Mouse (Mus musculus) CH12.LX (cell line): ENCODE data around the gene Zmynd8. TPM values are rescaled to one million over a fixed set of nuclear protein-coding genes. Genes with fewer than 3 reads are reported as not detected.

Experiments used
- DNase-seq: peaks from one replicate; pipeline ENCODE4 v3.0.0-alpha.2; 2013; ENCODE audit errors: extremely low read depth
- H3K27ac ChIP-seq: 2 replicates; pipeline ENCODE4 v1.5.1; 2012; ENCODE audit warnings: low read depth, mild to moderate bottlenecking, control low read depth, moderate library complexity; ENCODE audit not compliant: insufficient read depth
- H3K27me3 ChIP-seq: replicated peaks from 2 replicates; pipeline ENCODE3; 2012; ENCODE audit warnings: inconsistent platforms
- H3K36me3 ChIP-seq, 2 experiments: replicated peaks in 1 of 2; 2 replicates each; pipeline versions ENCODE3 to v1.6.1; 2012; ENCODE audit warnings: inconsistent platforms in 1 of 2, low read length in 1 of 2, mild to moderate bottlenecking in 1 of 2, mixed read lengths in 1 of 2, moderate library complexity in 1 of 2; ENCODE audit not compliant: control insufficient read depth in 1 of 2, insufficient read depth in 1 of 2
- H3K4me1 ChIP-seq, 2 experiments: 2 replicates each; pipeline ENCODE4 v1.6.1; 2012; ENCODE audit warnings: inconsistent platforms in 1 of 2, moderate library complexity in 1 of 2; ENCODE audit not compliant: insufficient read depth in 2 of 2, control insufficient read depth in 1 of 2
- H3K4me2 ChIP-seq: 2 replicates; pipeline ENCODE4 v1.6.1; 2012; ENCODE audit warnings: low read depth, mild to moderate bottlenecking, control low read depth; ENCODE audit not compliant: poor library complexity, insufficient read depth, severe bottlenecking
- H3K4me3 ChIP-seq, 3 experiments: fragments of 150-350 bp in 1 of 3; sonication (generic) in 1 of 3; replicated peaks in 1 of 3; 2 replicates each; pipeline versions ENCODE3 to v1.5.1; 2011 to 2012; ENCODE audit warnings: low read depth in 2 of 3, low read length in 2 of 3, mild to moderate bottlenecking in 2 of 3, moderate library complexity in 2 of 3, control low read depth in 1 of 3, improper control_type of control experiment in 1 of 3, inconsistent platforms in 1 of 3, mixed read lengths in 1 of 3; ENCODE audit not compliant: poor library complexity in 1 of 3
- H3K79me2 ChIP-seq: replicated peaks from 2 replicates; pipeline ENCODE4 v1.6.1; 2012; ENCODE audit warnings: mild to moderate bottlenecking, moderate library complexity; ENCODE audit not compliant: control insufficient read depth, poor library complexity, insufficient read depth, severe bottlenecking; ENCODE audit errors: extremely low read depth
- H3K9ac ChIP-seq: 2 replicates; pipeline ENCODE4 v1.6.1; 2012; ENCODE audit warnings: low read depth, mild to moderate bottlenecking, control low read depth, moderate library complexity; ENCODE audit not compliant: insufficient read depth
- H3K9me3 ChIP-seq: replicated peaks from 2 replicates; pipeline ENCODE3; 2012; ENCODE audit warnings: low read length, inconsistent platforms, mixed read lengths
- CHD1 ChIP-seq: IDR thresholded peaks from 2 replicates; pipeline ENCODE4 v1.6.1; 2012; ENCODE audit warnings: low read depth, low read length, improper control_type of control experiment, inconsistent platforms
- CHD2 ChIP-seq: IDR thresholded peaks from 2 replicates; pipeline ENCODE4 v1.6.1; 2011; ENCODE audit warnings: low read length, improper control_type of control experiment
- EP300 ChIP-seq: IDR thresholded peaks from 2 replicates; pipeline ENCODE4 v1.6.1; 2011; ENCODE audit warnings: low read length, improper control_type of control experiment
- GABPA ChIP-seq: IDR thresholded peaks from 2 replicates; pipeline ENCODE4 v1.6.1; 2012; ENCODE audit warnings: low read depth, low read length, improper control_type of control experiment, inconsistent platforms; ENCODE audit not compliant: insufficient replicate concordance
- JUND ChIP-seq: conservative IDR thresholded peaks from 2 replicates; pipeline ENCODE4 v1.6.1; 2011; ENCODE audit warnings: low read depth, low read length, improper control_type of control experiment
- MAFK ChIP-seq: IDR thresholded peaks from 2 replicates; pipeline ENCODE4 v1.6.1; 2011; ENCODE audit warnings: low read length, improper control_type of control experiment; ENCODE audit not compliant: insufficient replicate concordance
- MEF2A ChIP-seq: IDR thresholded peaks from 2 replicates; pipeline ENCODE4 v1.6.1; 2014; ENCODE audit warnings: low read depth, mild to moderate bottlenecking, inconsistent platforms, low read length, improper control_type of control experiment, borderline replicate concordance
- MXI1 ChIP-seq: IDR thresholded peaks from 2 replicates; pipeline ENCODE4 v1.6.1; 2011; ENCODE audit warnings: mild to moderate bottlenecking, low read depth, low read length, improper control_type of control experiment
- POLR2A ChIP-seq: IDR thresholded peaks from 2 replicates; pipeline ENCODE4 v1.6.1; 2011; ENCODE audit warnings: low read depth, mild to moderate bottlenecking, improper control_type of control experiment, low read length
- POLR2AphosphoS2 ChIP-seq: IDR thresholded peaks from 2 replicates; pipeline ENCODE4 v1.6.1; 2011; ENCODE audit warnings: low read depth, low read length, improper control_type of control experiment
- RAD21 ChIP-seq: IDR thresholded peaks from 2 replicates; pipeline ENCODE4 v1.6.1; 2011; ENCODE audit warnings: low read depth, mild to moderate bottlenecking, low read length, improper control_type of control experiment, moderate library complexity
- TCF12 ChIP-seq: IDR thresholded peaks from 2 replicates; pipeline ENCODE4 v1.6.1; 2014; ENCODE audit warnings: low read depth, mild to moderate bottlenecking, inconsistent platforms, low read length, improper control_type of control experiment
- ZC3H11A ChIP-seq: IDR thresholded peaks from 2 replicates; pipeline ENCODE4 v1.6.1; 2012; ENCODE audit warnings: low read depth, mild to moderate bottlenecking, inconsistent platforms, low read length, improper control_type of control experiment
- ZNF384 ChIP-seq: IDR thresholded peaks from 2 replicates; pipeline ENCODE4 v1.6.1; 2012; ENCODE audit warnings: low read depth, low read length, improper control_type of control experiment, inconsistent platforms
- dilution Hi-C: fragments of 300-500 bp; cut with MboI; formaldehyde crosslinking; loops from 2 replicates; pipeline ENCODE4 v1.14.3; 2020; ENCODE audit warnings: low sequenced_read_pairs; ENCODE audit not compliant: extremely low pct_unique_long_range_greater_than_20kb, extremely low pct_ligation_motif_present
- in situ Hi-C: fragments of 300-500 bp; cut with MboI; formaldehyde crosslinking; loops from 3 replicates; pipeline ENCODE4 v1.14.3; 2019; ENCODE audit warnings: low sequenced_read_pairs, low pct_ligation_motif_present, low pct_unique_long_range_greater_than_20kb, mixed read lengths
- polyA plus RNA-seq: library from polyadenylated mRNA; unstranded; fragments of >175 nt; gene quantifications from 2 replicates; pipeline ENCODE4 v1.2.1, GENCODE M21; 2012; ENCODE audit warnings: low read depth; ENCODE audit not compliant: insufficient read length
- total RNA-seq, 2 experiments: library from RNA; depleted of rRNA; stranded (reverse); fragments of 300-350 nt in 1 of 2; fragments of >200 nt in 1 of 2; gene quantifications; 2 replicates each; pipeline ENCODE4 v1.2.3; 2012 to 2014

Gene Zmynd8
- total and polyA plus RNA-seq, 3 experiments = 33.6 to 84.5 (median 35.1) TPM

DNA sequence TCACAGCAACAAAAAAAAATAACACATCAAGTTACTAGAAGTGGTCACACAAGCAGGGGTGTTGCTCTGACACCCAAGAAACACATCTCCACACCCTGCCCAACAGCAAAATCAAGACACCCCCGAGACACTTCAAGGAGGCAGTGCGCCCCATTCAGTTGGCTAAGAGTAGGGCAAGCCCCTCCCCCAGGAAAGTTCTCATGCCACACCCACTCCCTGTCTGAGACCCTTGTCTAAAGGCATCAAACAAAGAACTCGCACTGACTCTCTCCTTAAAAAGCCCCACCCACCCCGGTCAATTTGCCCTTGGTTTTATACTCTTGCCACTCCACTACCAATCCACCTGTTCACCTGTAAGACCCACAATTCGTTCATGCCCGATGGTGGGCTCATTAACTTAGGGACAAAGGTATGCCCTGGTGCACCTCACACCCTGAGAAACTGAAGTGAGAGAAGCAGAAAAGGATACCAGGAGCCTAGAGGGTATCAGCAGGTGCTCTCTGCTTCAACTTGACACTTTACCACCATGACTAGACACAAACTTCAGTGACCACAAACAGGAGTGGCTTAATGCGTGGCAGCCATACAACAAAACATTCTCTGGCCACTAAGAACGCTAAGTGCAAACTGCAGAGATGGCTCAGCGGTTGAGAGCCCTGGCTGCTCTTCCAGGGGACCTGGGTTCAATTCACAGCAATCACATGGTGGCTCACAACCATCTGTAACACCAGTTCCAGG lies 45.8 kb downstream of the Zmynd8 start:
- Histone ChIP-seq H3K9me3 (no peaks in the 10 kb centered on the region), H3K4me2 (no peak overlapping the region), H3K79me2 (peaks cover 97% of the 10 kb centered on the region), H3K4me1 (peaks cover 32 to 57% of the 10 kb centered on the region in 2 experiments), H3K36me3 (peaks cover 53 to 96% of the 10 kb centered on the region in 2 experiments), H3K4me3 (no peak overlapping the region), H3K9ac (no peak overlapping the region)
- in situ Hi-C loops = no loop called here
- TF ChIP-seq CHD2 (no peak), RAD21 (no peak), TCF12 (no peak), POLR2AphosphoS2 (no peak), MEF2A (no peak), CHD1 (no peak), ZNF384 (no peak), EP300 (no peak)
- TF ChIP-seq, all 38 proteins: peak for 0
- dilution Hi-C loops = no loop called here
- peak overlapping the region; percentile 29 for H3K27ac ChIP-seq
- H3K27me3 ChIP-seq = no peaks in the 10 kb centered on the region
- no peak for DNase-seq

GRCm38 (mm10) chr2:165852453-165852852 lies 46.4 kb downstream of the Zmynd8 start:
- H3K27ac ChIP-seq = no peak overlapping the region
- no peaks in the 10 kb centered on the region for H3K9me3 ChIP-seq
- H3K4me2 ChIP-seq = no peak overlapping the region
- dilution Hi-C loops (no loop called here), in situ Hi-C loops (no loop called here)
- TF ChIP-seq MXI1 (no peak), POLR2A (0 out of 2 replicates have a peak, but pooled peaks have one; percentile 12)
- no peaks in the 10 kb centered on the region for H3K27me3 ChIP-seq
- H3K9ac ChIP-seq = no peak overlapping the region
- H3K4me1 ChIP-seq = peaks cover 31 to 51% of the 10 kb centered on the region in 2 experiments
- peaks cover 60 to 97% of the 10 kb centered on the region in 2 experiments for H3K36me3 ChIP-seq
- no peak for DNase-seq
- H3K79me2 ChIP-seq = peaks cover 97% of the 10 kb centered on the region
- no peak overlapping the region for H3K4me3 ChIP-seq

- Histone ChIP-seq H3K27me3 (no peaks in the 10 kb centered on the region), H3K9ac (no peak overlapping the region), H3K27ac (no peak overlapping the region), H3K36me3 (peaks cover 65 to 99% of the 10 kb centered on the region in 2 experiments), H3K4me1 (peaks cover 31 to 45% of the 10 kb centered on the region in 2 experiments), H3K4me2 (no peak overlapping the region), H3K79me2 (peaks cover 97% of the 10 kb centered on the region), H3K9me3 (no peaks in the 10 kb centered on the region), H3K4me3 (no peak overlapping the region)
- TF ChIP-seq MAFK (no peak), ZC3H11A (no peak), JUND (no peak), GABPA (no peak)
- DNase-seq = no peak
- in situ Hi-C loops (no loop called here), dilution Hi-C loops (no loop called here)
These were observed 46.9 kb downstream of the Zmynd8 start for GRCm38 (mm10) chr2:165851811-165852415.
